Mouse (Mus musculus) colon, adult 2 months (tissue): ENCODE measurements around the gene Zc3h8. TPM values are rescaled to one million over a fixed set of nuclear protein-coding genes. Genes with fewer than 3 reads are reported as not detected.

Source experiments
- polyA plus RNA-seq: library from polyadenylated mRNA; depleted of rRNA; stranded (reverse); fragments of >200 nt; gene quantifications from 2 replicates; pipeline ENCODE4 v1.2.3, GENCODE M21; 2012; rRNA removed

Gene Zc3h8
- polyA plus RNA-seq = 0.86 and 0.90 TPM in 2 replicates

GRCm38 (mm10) chr2:128943538-128944528 lies at the start of gene Zc3h8:
Gene Zc3h8 (minus strand): TSS chr2:128944077.

GRCm38 (mm10) chr2:128967661-128968441 lies 24.0 kb upstream of the Zc3h8 start, which contains the start of gene Gm10762:
Gene Gm10762 (minus strand): TSS chr2:128967725.

GRCm38 (mm10) chr2:128966641-128967580 lies 23.0 kb upstream of the Zc3h8 start, which contains the start of gene Zc3h6:
Gene Zc3h6 (plus strand): TSS chr2:128967402.

Other genes starting within 250 kb of the Zc3h8 start
- 5.0 and 6.2 TPM in 2 replicates for gene Mertk, start 245.1 kb downstream of the Zc3h8 start, polyA plus RNA-seq
- gene Tmem87b, start 126.0 kb downstream of the Zc3h8 start, polyA plus RNA-seq = 15.0 and 15.2 TPM in 2 replicates
- gene Fbln7, start 81.1 kb downstream of the Zc3h8 start, polyA plus RNA-seq = 3.9 and 4.8 TPM in 2 replicates
- gene Zc3h6, start 23.3 kb upstream of the Zc3h8 start, polyA plus RNA-seq = 0.44 and 0.84 TPM in 2 replicates
- 2.3 and 3.2 TPM in 2 replicates for gene Gm10762, start 23.6 kb upstream of the Zc3h8 start, polyA plus RNA-seq
- gene Vinac1, start 104.1 kb upstream of the Zc3h8 start, polyA plus RNA-seq = 0.02 TPM in 2 replicates
- gene Ttl, start 121.9 kb upstream of the Zc3h8 start, polyA plus RNA-seq = 5.3 and 5.6 TPM in 2 replicates
- 14.0 and 16.2 TPM in 2 replicates for gene Polr1b, start 156.9 kb upstream of the Zc3h8 start, polyA plus RNA-seq
- gene Chchd5, start 185.6 kb upstream of the Zc3h8 start, polyA plus RNA-seq = 27.0 and 49.6 TPM in 2 replicates